Mouse (Mus musculus) C2C12 (cell line): ENCODE measurements at regions not wholly inside any gene's neighbourhood (a gene's known extent, or its start where the extent isn't known, plus 50 kb on each side); places are given as distances from the start of the nearest gene placed in this dataset.

Source experiments
- CEBPB ChIP-seq: IDR thresholded peaks from one replicate; pipeline ENCODE4 v1.6.1; 2011; ENCODE audit warnings: low read depth, mild to moderate bottlenecking, control low read depth, moderate library complexity
- CTCF ChIP-seq: IDR thresholded peaks from one replicate; pipeline ENCODE4 v1.5.1; 2011; ENCODE audit not compliant: control insufficient read depth, insufficient read depth, insufficient read length
- MAX ChIP-seq: IDR thresholded peaks from one replicate; pipeline ENCODE4 v1.6.1; 2011; ENCODE audit warnings: mild to moderate bottlenecking, control low read depth
- MYOD1 ChIP-seq: IDR thresholded peaks from one replicate; pipeline ENCODE4 v1.6.1; 2011; ENCODE audit warnings: low read depth; ENCODE audit not compliant: control insufficient read depth, insufficient read length
- USF1 ChIP-seq: IDR thresholded peaks from one replicate; pipeline ENCODE4 v1.6.1; 2011; ENCODE audit warnings: low read depth, mild to moderate bottlenecking, control low read depth, moderate library complexity

GRCm38 (mm10) chr3:144104366-144104765 is 100.7 kb downstream of the Lmo4 start:
- TF ChIP-seq CTCF (no peak), MYOD1 (no peak), CEBPB (no peak), MAX (no peak), USF1 (no peak)
